Mouse (Mus musculus) heart, postnatal 10 days (tissue): ENCODE results near the gene Hmgcll1. TPM values are rescaled to one million over a fixed set of nuclear protein-coding genes. Genes with fewer than 3 reads are reported as not detected.

Experiments used
- DNase-seq, 2 experiments: peaks; one replicate each; pipeline ENCODE4 v3.0.0; 2021
- intact Hi-C: fragments of 180-260 bp; cut with DNase I; formaldehyde crosslinking; loops from one replicate; pipeline ENCODE4 v1.15.1; 2025
- total RNA-seq, 2 experiments: library from RNA; stranded (reverse); gene quantifications; 2 replicates each; pipeline ENCODE4 v1.2.3; 2021

Hmgcll1 gene
- under 1 TPM; 0.10 to 0.17 TPM for total RNA-seq

- no peak for DNase-seq
- intact Hi-C loops, result no loop called here
Observed at GRCm38 (mm10) chr9:76014631-76015531, at the start of gene Hmgcll1. Hmgcll1 (plus strand) TSS chr9:76014855.

DNA sequence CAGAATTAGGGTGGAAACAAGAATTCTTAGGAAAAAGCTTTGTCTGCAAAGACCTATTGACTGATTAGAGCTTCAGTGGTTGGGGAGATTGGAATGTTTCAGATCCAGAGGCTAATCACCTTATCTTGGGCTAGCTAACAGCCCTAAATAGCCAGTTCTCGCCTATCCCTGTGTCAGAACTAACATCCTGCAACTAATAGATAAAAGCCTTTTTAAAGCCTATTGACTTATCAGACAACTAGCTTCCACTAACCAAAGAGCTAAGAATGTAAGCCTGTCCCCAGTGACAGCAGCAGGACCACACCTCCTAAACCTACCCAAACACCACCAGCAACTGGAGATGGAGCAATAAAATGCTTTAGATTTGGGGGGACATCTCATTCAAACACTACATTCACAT, 34.6 kb upstream of the Hmgcll1 start:
- intact Hi-C loops, result no loop called here
- no peak for DNase-seq

DNA sequence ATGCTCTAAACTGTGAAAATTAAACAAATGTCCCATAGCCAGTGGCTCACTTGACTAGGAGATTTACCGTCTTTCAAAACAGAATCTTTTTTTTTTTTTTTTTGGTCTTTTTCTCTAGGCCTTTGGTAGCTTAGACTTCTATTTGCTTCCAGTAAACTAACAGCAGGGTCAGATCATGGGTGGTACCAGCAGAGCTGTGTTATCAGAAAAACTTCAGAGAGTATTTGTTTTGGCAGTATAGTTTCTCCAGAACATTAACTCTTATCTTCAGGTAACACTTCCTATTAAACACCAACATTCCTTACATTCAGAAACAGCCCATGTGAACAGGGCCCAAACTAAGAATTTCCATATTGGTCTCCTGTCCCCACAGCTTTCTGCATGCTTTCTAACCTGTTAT, 33.5 kb upstream of the Hmgcll1 start:
- intact Hi-C loops, result no loop called here
- DNase-seq, result no peak

DNA sequence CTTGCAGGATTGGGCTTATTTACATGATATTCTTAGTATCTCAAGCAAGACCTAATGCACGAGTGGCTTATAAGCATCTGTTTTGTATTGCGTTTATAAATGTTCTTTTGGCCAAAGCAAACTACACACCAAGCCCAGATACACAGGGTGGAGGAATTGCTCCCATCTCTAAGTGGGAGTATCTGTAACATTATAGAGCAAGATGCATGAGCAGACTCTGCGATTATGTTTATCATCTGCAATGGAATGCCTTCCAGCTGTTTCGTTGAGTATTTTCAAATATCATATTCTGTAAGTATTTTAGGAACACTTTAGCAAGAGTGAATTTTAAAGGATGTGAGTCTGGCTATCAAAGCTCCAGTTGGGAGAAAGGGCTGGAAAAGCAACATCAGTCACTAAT, 25.2 kb upstream of the Hmgcll1 start:
- intact Hi-C loops, result no loop called here
- DNase-seq, result no peak

DNA sequence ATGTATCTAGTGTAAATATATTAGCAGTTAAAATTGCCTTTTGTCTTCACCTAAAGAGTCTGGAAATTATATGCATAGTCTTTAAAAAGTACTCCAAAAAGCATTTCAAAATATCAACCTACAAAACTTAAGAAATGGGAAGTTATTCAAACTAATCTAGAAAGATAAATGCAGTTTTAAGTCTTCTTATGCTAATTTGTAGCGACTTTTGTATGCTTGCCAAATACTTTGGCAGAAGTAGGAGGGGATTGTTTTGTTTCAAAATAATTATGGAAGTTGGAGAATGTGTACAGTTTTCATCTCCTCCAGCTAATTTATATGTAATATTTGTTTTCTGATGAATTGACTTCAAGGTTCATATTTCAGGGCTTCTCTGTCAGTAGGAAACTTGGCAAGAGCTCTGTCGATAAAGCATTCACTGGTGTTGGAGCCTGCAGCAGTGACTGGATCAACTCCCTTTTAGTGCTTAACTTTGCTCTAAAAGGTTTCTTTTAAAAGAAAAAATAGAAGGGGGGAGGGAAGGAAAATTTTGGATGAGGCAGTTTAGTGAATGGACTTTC, 15.8 kb upstream of the Hmgcll1 start:
- intact Hi-C loops, result no loop called here
- no peak for DNase-seq

DNA sequence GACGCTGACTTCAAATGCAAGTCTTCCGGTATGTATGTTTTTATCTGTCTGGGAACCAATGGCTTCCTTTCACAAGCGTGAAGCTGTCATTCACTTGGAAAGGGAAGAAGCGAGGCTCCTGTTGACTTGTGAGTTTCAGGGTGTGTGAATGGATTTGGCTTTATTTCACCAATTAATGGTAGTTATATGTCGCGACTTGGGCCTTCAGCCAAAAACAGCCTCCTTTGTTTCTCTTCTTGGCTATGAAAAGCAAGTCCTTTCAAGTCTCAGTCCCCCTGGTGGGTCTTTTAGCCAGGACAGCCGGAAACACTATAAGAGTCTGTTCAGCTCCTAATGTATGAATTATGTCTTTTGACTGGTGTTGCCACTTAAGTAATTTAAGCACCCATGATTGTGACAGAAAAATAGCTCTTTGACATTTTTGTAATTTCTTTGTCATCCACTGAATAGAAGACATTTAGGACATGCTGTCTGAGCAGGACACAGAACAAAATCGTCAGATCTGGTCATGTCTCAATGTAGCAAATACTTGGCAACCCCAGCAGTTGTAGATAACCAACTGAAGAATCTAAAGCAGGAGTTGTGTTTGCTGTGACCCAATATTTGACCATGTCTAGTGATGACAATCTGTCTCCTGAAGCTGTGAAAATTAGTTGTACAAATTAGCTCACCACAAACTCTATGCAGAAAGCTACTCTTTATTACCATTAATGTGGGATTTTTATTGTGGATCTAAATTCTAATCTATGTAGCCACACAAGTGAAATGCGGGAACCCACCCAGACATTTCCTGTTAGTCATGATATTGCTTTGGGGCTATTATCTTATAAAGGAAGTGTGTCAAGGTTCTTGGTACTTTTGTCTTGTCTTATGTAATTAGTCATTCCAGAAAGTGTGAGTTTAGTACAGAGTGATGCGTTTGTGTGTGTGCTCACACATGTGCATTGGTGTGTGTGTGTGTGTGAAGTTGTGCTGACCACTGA, 13.5 kb upstream of the Hmgcll1 start:
- intact Hi-C loops, result loop anchor here (5.0 kb wide), 1 partner anchor 239 kb away; no protein-coding TSS in a partner anchor
- DNase-seq, result peak; percentile 15 to 26

GRCm38 (mm10) chr9:76003066-76003465, 11.6 kb upstream of the Hmgcll1 start:
- intact Hi-C loops, result loop anchor here (5.0 kb wide), 1 partner anchor 241 kb away; no protein-coding TSS in a partner anchor
- DNase-seq, result no peak

- DNase-seq, result peak; percentile 35 to 45
- intact Hi-C loops, result loop anchor here (5.0 kb wide), 1 partner anchor 241 kb away; no protein-coding TSS in a partner anchor
Observed at GRCm38 (mm10) chr9:76003637-76004036, 11.0 kb upstream of the Hmgcll1 start.

GRCm38 (mm10) chr9:76007342-76007970, 7.2 kb upstream of the Hmgcll1 start:
- no peak for DNase-seq
- intact Hi-C loops, result no loop called here

GRCm38 (mm10) chr9:76013789-76014188, 866 bp upstream of the Hmgcll1 start:
- intact Hi-C loops, result no loop called here
- DNase-seq, result no peak

DNA sequence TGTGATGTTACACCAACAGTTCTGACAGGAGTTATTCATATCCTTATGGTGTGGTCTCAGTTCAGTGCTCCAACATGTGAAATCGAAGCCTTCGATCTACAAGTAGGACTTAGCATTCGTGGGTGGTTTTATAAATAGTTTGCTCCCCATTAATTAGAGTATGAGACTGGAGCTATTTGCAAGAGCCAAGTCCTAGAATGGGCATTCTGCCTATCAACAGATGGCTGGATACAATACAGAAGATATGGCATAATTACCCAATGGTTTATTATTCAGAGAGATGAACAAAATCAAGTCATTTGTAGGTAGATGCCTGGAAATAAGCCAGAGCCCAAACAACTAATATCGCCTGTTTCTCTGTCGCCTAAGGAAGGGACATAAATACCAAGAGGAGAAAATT, 1.3 kb downstream of the Hmgcll1 start:
- DNase-seq, result no peak

GRCm38 (mm10) chr9:76016506-76016905, 1.9 kb downstream of the Hmgcll1 start:
- no peak for DNase-seq
- intact Hi-C loops, result no loop called here

More for the DNA sequence above, 1.3 kb downstream of the Hmgcll1 start:
- intact Hi-C loops, result no loop called here

- no peak for DNase-seq
- intact Hi-C loops, result loop anchor here (5.0 kb wide), 1 partner anchor 99 kb away; no protein-coding TSS in a partner anchor
Observed at GRCm38 (mm10) chr9:76023551-76023973, 8.9 kb downstream of the Hmgcll1 start.

DNA sequence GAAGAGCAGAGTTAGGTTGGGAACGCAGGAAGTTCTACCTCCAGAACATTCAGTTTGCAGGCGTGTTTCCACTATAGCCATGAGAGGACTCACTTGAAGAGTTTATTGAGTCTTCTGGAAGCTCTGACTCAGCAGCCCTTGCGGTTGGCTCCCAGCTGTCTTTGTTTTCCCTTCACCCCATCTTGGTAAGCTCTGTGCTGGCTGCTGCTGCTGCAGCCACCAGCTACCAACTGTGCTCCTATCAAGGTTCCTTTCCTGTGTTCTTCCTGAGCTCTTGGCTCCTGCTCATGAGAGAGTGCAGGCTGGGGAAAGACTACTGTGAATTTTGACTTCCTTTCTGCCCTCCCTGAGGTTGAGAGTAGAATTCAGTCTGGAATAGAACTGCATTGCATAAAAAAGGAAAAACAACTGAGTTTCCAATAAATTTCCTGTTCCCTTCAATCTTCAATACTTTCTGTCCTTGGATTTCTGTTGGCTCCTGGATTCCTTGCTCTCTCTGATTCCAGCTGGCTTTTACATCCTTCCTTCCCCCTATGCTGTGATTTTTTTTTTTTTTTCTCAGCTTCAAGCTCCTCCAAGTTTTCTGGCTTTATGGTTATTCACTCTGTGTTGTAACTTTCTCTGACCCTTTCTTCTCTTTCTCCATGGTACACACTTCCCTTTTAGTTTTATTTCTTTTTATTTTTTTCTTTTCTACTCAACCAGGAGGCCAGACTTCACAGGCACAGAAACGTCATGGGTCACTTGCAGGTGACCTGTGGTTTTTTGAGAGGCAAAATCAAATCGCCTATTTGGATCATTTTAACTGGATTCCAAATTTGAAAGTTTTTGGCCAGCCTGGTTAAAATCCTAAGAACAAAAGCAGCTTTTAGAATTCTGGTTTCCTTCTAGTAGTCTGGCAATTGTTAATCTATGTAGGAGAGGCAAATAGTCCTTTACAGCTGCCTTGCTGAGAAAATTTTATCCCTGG, 9.9 kb downstream of the Hmgcll1 start:
- intact Hi-C loops, result loop anchor here (5.0 kb wide), 1 partner anchor 98 kb away; no protein-coding TSS in a partner anchor
- peak; percentile 35 to 44 for DNase-seq

DNA sequence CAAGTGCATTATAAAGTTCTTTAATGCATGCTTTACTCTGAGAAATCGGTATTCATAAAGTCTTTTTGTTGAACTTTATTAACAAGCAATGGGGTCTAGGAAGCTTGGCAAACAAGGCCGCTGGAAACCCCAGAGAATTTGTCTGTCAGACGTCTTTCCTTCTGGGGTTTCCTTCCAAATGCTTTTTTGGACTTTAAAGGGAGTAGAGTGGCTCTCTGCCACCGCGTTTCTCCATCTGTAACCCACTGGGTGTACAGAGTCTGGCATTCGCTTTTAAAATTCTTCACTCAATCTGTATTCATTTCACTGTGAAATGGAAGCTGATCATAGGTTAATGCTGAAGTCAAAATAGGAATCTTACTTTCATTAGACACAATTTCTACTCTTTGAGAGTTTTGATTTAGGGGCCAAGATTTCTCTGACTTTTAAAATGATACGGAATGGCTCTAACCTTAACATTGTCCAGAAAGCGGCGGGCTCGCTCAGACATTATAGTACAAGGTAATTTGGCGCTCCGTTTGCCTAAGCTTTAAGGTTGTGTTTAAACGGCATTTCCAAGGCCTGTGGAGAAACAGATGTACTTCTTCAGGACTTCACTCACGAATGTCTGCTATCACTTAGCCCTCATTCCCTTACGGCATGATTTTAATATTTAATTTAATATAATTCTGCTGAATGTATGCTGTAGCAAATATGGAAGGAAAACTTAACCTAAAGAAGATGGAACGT, 15.0 kb downstream of the Hmgcll1 start:
- DNase-seq, result no peak
- intact Hi-C loops, result no loop called here

DNA sequence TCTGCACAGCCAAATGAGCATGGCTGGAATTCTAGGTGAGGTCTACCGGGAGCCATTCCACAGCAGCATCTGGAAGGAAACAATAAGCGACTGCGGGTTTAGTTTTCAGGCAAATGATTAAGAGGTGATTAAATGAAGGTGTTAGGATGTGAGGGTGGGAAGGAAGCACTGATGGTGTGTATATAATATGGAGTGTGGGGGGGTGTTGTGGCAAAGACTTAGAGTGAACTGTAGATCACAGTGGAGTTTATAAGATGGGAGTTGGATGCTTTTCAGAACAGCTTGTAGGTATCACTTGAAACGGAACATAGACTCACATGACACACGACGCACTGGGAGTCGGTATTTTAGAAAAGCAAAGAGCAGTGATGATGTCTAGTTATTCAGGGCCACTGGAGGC, 20.4 kb downstream of the Hmgcll1 start:
- intact Hi-C loops, result no loop called here
- DNase-seq, result no peak

DNA sequence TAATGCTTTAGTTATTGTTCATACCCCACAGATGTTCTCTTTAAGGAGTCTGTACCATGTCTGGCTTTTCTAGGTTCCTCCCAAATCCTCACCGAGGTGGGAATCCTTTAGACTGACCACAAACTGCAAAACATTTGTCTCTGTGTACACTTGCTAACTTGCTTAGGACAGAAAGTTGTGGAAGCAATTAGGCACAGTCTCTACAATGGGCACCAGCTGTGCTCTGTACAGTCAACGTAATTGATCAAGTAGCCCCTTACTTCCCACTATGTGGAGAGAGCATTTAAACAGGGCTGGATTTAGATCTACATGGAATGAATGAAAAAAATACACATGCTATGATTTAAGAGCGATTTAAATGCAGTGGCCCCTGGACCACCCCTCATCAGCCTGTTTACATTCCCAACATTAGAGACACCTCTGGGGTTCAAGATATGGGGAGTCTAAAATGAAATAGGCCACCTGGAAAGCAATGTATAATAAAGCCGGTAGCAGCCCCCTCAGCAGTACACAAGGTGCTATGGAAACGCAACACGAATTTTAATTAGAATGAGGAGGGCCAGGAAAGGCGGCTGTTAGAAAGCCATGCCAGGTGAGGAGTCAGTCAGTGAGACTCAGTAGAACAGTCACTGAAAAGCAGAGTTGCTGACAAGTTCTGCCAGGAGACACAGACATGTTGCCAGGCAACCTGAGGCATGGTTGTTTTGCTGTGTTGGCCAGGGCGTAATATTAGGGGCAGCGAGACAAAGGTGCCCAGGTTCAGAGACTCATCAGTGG, 23.9 kb downstream of the Hmgcll1 start:
- DNase-seq, result no peak
- intact Hi-C loops, result no loop called here

DNA sequence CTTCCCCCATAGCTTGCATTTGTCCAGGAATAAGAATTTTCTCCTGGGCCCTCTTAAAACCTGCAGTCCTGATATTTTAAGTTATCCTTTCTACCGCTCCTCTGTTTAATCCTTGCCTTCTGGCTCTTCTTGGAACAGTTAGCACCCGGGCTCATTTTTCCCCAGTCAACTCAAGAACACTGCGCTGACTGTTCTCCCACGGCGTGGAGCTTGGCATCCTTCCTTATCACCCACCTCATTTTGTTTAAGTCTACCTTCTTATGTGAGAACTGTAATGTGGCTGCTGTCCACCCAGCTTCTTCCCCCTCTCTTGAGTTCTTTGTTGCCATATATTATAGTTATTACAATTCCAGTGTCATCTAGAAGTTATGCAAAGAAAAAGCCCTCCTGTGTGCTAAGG, 25.1 kb downstream of the Hmgcll1 start:
- no peak for DNase-seq
- intact Hi-C loops, result no loop called here
